Comparison of ENCODE assay signal across 8 mouse cellular contexts in genomic region chr7:79780647-79781626, GRCm38 (mm10). TPM values are rescaled to one million over a fixed set of nuclear protein-coding genes. Genes with fewer than 3 reads are reported as not detected.
DNase-seq lines count a peak whose midpoint lies in the region; ATAC-seq lines count a peak whose summit lies in the region.

No protein-coding gene starts in this region.

- 26% methylated on average over 16 of the region's 16 CpGs for WGBS in intestine, embryonic 15.5 days

- H3K27ac ChIP-seq in intestine, embryonic 15.5 days: no peak overlapping the region

- H3K36me3 ChIP-seq in intestine, embryonic 15.5 days: no peaks in the 10 kb centered on the region

- peak overlapping the region; percentile 65 for H3K4me2 ChIP-seq in intestine, embryonic 15.5 days (replicated peaks)

- peak; percentile 75 for ATAC-seq in intestine, embryonic 15.5 days
- peak; percentile 90 for ATAC-seq in megakaryocyte-erythroid progenitor cell, adult 5-6 weeks (replicated peaks; ENCODE audit: low FRiP score, low TSS enrichment, poor library complexity, severe bottlenecking)

- peak; percentile 65 for DNase-seq in adrenal gland, adult 8-10 months
- DNase-seq in embryo, embryonic 11.5 days (ENCODE audit: low read depth, low spot score): peak; percentile 65
- DNase-seq in gastrocnemius, postnatal 4 days (ENCODE audit: low spot score in 2 of 2): peak; percentile 50 to 70
- peak; percentile 68 to 76 for DNase-seq in left cerebral cortex, postnatal 25 days (ENCODE audit: low spot score in 2 of 2)
- DNase-seq in right cerebral cortex, postnatal 10 days (ENCODE audit: low spot score in 2 of 2): peak; percentile 69 to 77
- peak; percentile 60 for DNase-seq in yolk sac, embryonic 10.5 days (ENCODE audit: low spot score)

- H3K9ac ChIP-seq in intestine, embryonic 15.5 days: peak overlapping the region; percentile 44

- intact Hi-C loops in left cerebral cortex, postnatal 25 days (cut with DNase I): loop anchor here (5.0 kb wide), 1 partner anchor 299 kb away; no protein-coding TSS in a partner anchor

- H3K9me3 ChIP-seq in intestine, embryonic 15.5 days: no peaks in the 10 kb centered on the region

- H3K27me3 ChIP-seq in intestine, embryonic 15.5 days (replicated peaks): no peaks in the 10 kb centered on the region

- H3K4me1 ChIP-seq in intestine, embryonic 15.5 days (replicated peaks): peaks cover 11% of the 10 kb centered on the region

- peak overlapping the region; percentile 27 for H3K4me3 ChIP-seq in intestine, embryonic 15.5 days (replicated peaks)

RNA-seq across cellular contexts. Expression of gene Mesp1, which starts 12.7 kb away (rescaled TPM):
- not detected for total RNA-seq in adrenal gland, adult 8-10 months (2022)
- not detected for total RNA-seq in gastrocnemius, postnatal 4 days (2021)
- 0.13 and 0.21 TPM in 2 replicates for polyA plus RNA-seq in intestine, embryonic 15.5 days (2015; fragmentation: Nextera tagmentation; extraction: Ambion mirVana)
- total RNA-seq in left cerebral cortex, postnatal 25 days (2021): under 1 TPM; 0.28 to 0.34 TPM
- not detected in 2 replicates for total RNA-seq in megakaryocyte-erythroid progenitor cell, adult 5-6 weeks (2014; fragmentation: Nextera tagmentation)
- total RNA-seq in megakaryocyte-erythroid progenitor cell, adult 5-6 weeks (2017): not detected in 2 replicates

RNA-seq across cellular contexts. Expression of gene Mesp2, which starts 29.6 kb away (rescaled TPM):
- total RNA-seq in adrenal gland, adult 8-10 months (2022): 1 to 10 TPM in 1 of 4 experiments, under 1 TPM in 3; 0.41 to 1.5 (median 0.62) TPM
- under 1 TPM; 0.18 to 0.37 TPM for total RNA-seq in gastrocnemius, postnatal 4 days (2021)
- polyA plus RNA-seq in intestine, embryonic 15.5 days (2015; fragmentation: Nextera tagmentation; extraction: Ambion mirVana): 1.3 and 2.0 TPM in 2 replicates
- total RNA-seq in left cerebral cortex, postnatal 25 days (2021): 1 to 10 TPM; 1.7 to 2.4 TPM
- not detected in 2 replicates for total RNA-seq in megakaryocyte-erythroid progenitor cell, adult 5-6 weeks (2014; fragmentation: Nextera tagmentation)
- 1.2 TPM in 1 of 2 replicates, not detected in the other for total RNA-seq in megakaryocyte-erythroid progenitor cell, adult 5-6 weeks (2017)

RNA-seq across cellular contexts. Expression of gene Wdr93, which starts 38.0 kb away (rescaled TPM):
- total RNA-seq in adrenal gland, adult 8-10 months (2022): 1 to 10 TPM in 3 of 4 experiments, under 1 TPM in 1; 0.99 to 1.6 (median 1.3) TPM
- under 1 TPM; 0.20 to 0.67 TPM for total RNA-seq in gastrocnemius, postnatal 4 days (2021)
- polyA plus RNA-seq in intestine, embryonic 15.5 days (2015; fragmentation: Nextera tagmentation; extraction: Ambion mirVana): 0.20 and 0.30 TPM in 2 replicates
- under 1 TPM in 1 of 2 experiments, not detected in 1; 0.25 TPM for total RNA-seq in left cerebral cortex, postnatal 25 days (2021)
- total RNA-seq in megakaryocyte-erythroid progenitor cell, adult 5-6 weeks (2014; fragmentation: Nextera tagmentation): not detected in 2 replicates
- not detected in 2 replicates for total RNA-seq in megakaryocyte-erythroid progenitor cell, adult 5-6 weeks (2017)

RNA-seq across cellular contexts. Expression of gene Pex11a, which starts 38.0 kb away (rescaled TPM):
- total RNA-seq in adrenal gland, adult 8-10 months (2022): 10 to 100 TPM; 52.5 to 60.1 (median 54.5) TPM
- 1 to 10 TPM; 2.6 to 4.2 TPM for total RNA-seq in gastrocnemius, postnatal 4 days (2021)
- 9.6 and 12.6 TPM in 2 replicates for polyA plus RNA-seq in intestine, embryonic 15.5 days (2015; fragmentation: Nextera tagmentation; extraction: Ambion mirVana)
- total RNA-seq in left cerebral cortex, postnatal 25 days (2021): 1 to 10 TPM; 9.4 to 9.8 TPM
- total RNA-seq in megakaryocyte-erythroid progenitor cell, adult 5-6 weeks (2014; fragmentation: Nextera tagmentation): 5.4 and 8.6 TPM in 2 replicates
- 4.6 and 6.0 TPM in 2 replicates for total RNA-seq in megakaryocyte-erythroid progenitor cell, adult 5-6 weeks (2017)

RNA-seq across cellular contexts. Expression of gene Plin1, which starts 48.2 kb away (rescaled TPM):
- 100 to 1,000 TPM; 277 to 564 (median 391) TPM for total RNA-seq in adrenal gland, adult 8-10 months (2022)
- total RNA-seq in gastrocnemius, postnatal 4 days (2021): 10 to 100 TPM; 26.6 to 62.1 TPM
- 0.16 TPM in 1 of 2 replicates, not detected in the other for polyA plus RNA-seq in intestine, embryonic 15.5 days (2015; fragmentation: Nextera tagmentation; extraction: Ambion mirVana)
- total RNA-seq in left cerebral cortex, postnatal 25 days (2021): not detected
- not detected in 2 replicates for total RNA-seq in megakaryocyte-erythroid progenitor cell, adult 5-6 weeks (2014; fragmentation: Nextera tagmentation)
- total RNA-seq in megakaryocyte-erythroid progenitor cell, adult 5-6 weeks (2017): not detected in 2 replicates
